Mouse (Mus musculus): ENCODE results near the gene Gm10803.

The Gm10803 gene

DNA sequence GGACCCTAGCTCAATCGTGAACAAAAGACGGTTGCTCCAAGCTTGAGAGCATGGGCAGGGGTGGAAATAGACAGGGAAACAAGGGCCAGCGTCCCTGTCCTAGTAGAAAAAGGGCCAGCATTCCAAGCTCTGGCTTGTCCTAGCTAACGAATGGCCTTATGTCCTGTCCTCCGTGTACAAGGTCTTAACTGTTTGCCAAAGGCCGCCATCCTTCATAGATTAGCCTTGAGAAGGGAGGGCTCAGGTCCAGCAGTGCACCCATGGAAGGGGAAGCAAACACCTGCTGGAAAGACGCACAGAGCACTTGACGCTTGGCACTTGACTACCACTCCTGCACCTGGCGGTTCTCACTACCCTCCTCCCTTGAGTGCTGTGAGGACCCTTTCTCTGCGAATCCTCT is 32.8 kb downstream of the Gm10803 start:
- no peak for DNase-seq

DNA sequence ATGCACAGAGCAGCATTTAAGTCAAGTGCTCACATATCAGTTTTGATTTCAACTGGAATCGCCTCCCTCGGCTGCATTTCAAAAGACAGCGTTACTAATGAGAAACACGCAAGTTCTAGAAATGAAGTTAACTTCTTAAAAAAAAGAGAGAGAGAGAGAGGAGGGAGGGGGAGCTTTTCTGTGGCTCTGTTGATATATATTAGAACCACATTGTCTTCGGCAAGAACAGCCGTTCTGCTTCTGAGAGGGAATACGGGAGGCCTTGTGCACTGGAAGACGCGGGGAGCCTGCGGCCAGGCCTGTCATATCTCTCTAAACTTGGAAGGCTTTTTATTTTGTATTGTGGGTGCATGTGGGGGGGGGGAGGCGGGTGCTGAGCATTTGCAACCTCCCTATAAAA is 36.8 kb downstream of the Gm10803 start:
- DNase-seq, result no peak

- DNase-seq, result no peak
Observed at GRCm38 (mm10) chr2:93599731-93600130, 39.4 kb downstream of the Gm10803 start.

DNA sequence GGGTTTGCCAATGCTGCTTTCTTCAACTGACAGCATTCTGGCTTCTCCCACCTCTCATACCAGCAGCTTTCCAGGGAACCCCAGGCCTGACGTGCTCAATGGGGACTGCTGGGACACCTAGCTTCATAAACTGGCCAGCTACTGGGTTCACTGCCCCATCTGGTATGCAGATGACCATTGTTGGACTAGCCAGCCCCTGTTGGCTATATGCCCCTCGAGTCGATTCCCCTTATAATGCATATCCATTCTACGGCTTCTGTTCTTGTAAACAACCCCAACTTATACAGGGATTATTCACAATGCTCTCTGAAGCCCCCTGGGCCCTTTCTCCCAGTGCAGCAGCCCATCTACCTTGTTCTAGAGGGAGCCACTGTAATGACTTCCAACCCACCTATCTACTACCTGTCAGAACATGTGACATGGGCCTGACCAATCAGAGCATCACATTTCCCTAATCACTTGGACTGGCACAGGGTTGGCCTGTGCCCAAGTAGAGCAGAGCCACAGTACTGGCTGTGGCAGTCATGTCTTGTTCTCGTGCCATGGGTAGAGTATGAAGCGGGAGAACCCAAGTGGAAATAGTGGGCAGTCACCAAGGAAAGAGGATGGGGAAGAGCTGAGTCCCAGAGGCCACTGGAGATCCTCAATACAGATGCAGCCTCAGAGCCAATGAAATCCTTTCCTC is 44.4 kb downstream of the Gm10803 start:
- no peak for DNase-seq

- no peak for DNase-seq
Observed at GRCm38 (mm10) chr2:93608800-93609199, 48.4 kb downstream of the Gm10803 start.

- DNase-seq, result no peak
Observed at GRCm38 (mm10) chr2:93613020-93613419, 52.7 kb downstream of the Gm10803 start.
